Mouse (Mus musculus) kidney, embryonic 15.5 days (tissue): ENCODE measurements around the gene Retsat. TPM values are rescaled to one million over a fixed set of nuclear protein-coding genes. Genes with fewer than 3 reads are reported as not detected.

ENCODE experiments used
- ATAC-seq: fragments of 200-750 bp; cut with Nextera tagmentation; replicated peaks from 2 replicates; pipeline ENCODE4 v1.8.0; 2017; ENCODE audit warnings: moderate TSS enrichment; ENCODE audit not compliant: low FRiP score
- H3K27ac ChIP-seq: fragments of 300-500 bp; sonication (generic); 2 replicates; pipeline ENCODE4 v1.5.1; 2015; ENCODE audit warnings: mild to moderate bottlenecking, inconsistent platforms
- H3K27me3 ChIP-seq: fragments of 300-500 bp; sonication (generic); 2 replicates; pipeline ENCODE4 v1.6.1; 2015; ENCODE audit warnings: inconsistent platforms
- H3K36me3 ChIP-seq: fragments of 300-500 bp; sonication (generic); 2 replicates; pipeline ENCODE4 v1.6.1; 2015; ENCODE audit warnings: inconsistent platforms
- H3K4me1 ChIP-seq: fragments of 300-500 bp; sonication (generic); 2 replicates; pipeline ENCODE4 v1.6.1; 2015; ENCODE audit warnings: inconsistent platforms
- H3K4me2 ChIP-seq: fragments of 300-500 bp; sonication (generic); 2 replicates; pipeline ENCODE4 v1.6.1; 2015; ENCODE audit warnings: moderate library complexity, mild to moderate bottlenecking, inconsistent platforms
- H3K4me3 ChIP-seq: fragments of 300-500 bp; sonication (generic); replicated peaks from 2 replicates; pipeline ENCODE4 v1.5.1; 2015; ENCODE audit warnings: mild to moderate bottlenecking, inconsistent platforms
- H3K9ac ChIP-seq: fragments of 300-500 bp; sonication (generic); 2 replicates; pipeline ENCODE4 v1.6.1; 2015; ENCODE audit warnings: mild to moderate bottlenecking, inconsistent platforms
- H3K9me3 ChIP-seq: fragments of 300-500 bp; sonication (generic); replicated peaks from 2 replicates; pipeline ENCODE4 v1.6.1; 2016; ENCODE audit warnings: inconsistent platforms
- WGBS: fragments of 180-500 bp; shearing (Covaris S2); methylation state at CpG from one replicate; pipeline ENCODE4 v1.1.7; 2015; ENCODE audit warnings: mixed read lengths; 5-methylcytosine and 5-hydroxymethylcytosine counted together
- polyA plus RNA-seq: library from polyadenylated mRNA; unstranded; fragments of >200 nt; fragmentation: Nextera tagmentation; extraction: Ambion mirVana; gene quantifications from 2 replicates; pipeline ENCODE4 v1.2.1, GENCODE M21; 2015

The Retsat gene
- polyA plus RNA-seq, 1 experiment from 2014 or later = 22.1 TPM

- peak overlapping the region; percentile 95 for H3K27ac ChIP-seq
- no peak overlapping the region for H3K9ac ChIP-seq
- no peaks in the 10 kb centered on the region for H3K9me3 ChIP-seq
- 81% methylated on average over 6 of the region's 6 CpGs for WGBS
- H3K36me3 ChIP-seq = no peaks in the 10 kb centered on the region
- H3K4me3 ChIP-seq = no peak overlapping the region
- H3K4me2 ChIP-seq = no peak overlapping the region
- no peak for ATAC-seq
- H3K27me3 ChIP-seq = no peaks in the 10 kb centered on the region
- peaks cover 56% of the 10 kb centered on the region for H3K4me1 ChIP-seq
Observed at GRCm38 (mm10) chr6:72654355-72654754, 56.1 kb downstream of the Retsat start.

GRCm38 (mm10) chr6:72655309-72656052 lies 57.2 kb downstream of the Retsat start:
- 5% methylated on average over 20 of the region's 20 CpGs for WGBS
- Histone ChIP-seq H3K9ac (peak overlapping the region; percentile 19; the same call in 1 of the 2 replicates), H3K4me2 (peak overlapping the region; percentile 67), H3K27me3 (no peaks in the 10 kb centered on the region), H3K36me3 (no peaks in the 10 kb centered on the region), H3K27ac (peak overlapping the region; percentile 95), H3K9me3 (no peaks in the 10 kb centered on the region), H3K4me3 (peak overlapping the region; percentile 38), H3K4me1 (peaks cover 56% of the 10 kb centered on the region)
- peak; percentile 89 for ATAC-seq

GRCm38 (mm10) chr6:72656053-72656442 lies 57.8 kb downstream of the Retsat start:
- Histone ChIP-seq H3K9me3 (no peaks in the 10 kb centered on the region), H3K4me1 (peaks cover 56% of the 10 kb centered on the region), H3K4me2 (peak overlapping the region; percentile 67), H3K9ac (0 out of 2 replicates have a peak overlapping the region, but pooled peaks have one; percentile 15), H3K36me3 (no peaks in the 10 kb centered on the region), H3K4me3 (peak overlapping the region; percentile 38; the same call in 1 of the 2 replicates), H3K27me3 (no peaks in the 10 kb centered on the region), H3K27ac (peak overlapping the region; percentile 95)
- no peak for ATAC-seq
- 53% methylated on average over 7 of the region's 7 CpGs for WGBS

- H3K27ac ChIP-seq = no peak overlapping the region
- no peaks in the 10 kb centered on the region for H3K36me3 ChIP-seq
- no peak for ATAC-seq
- no peak overlapping the region for H3K4me3 ChIP-seq
- peaks cover 73% of the 10 kb centered on the region for H3K4me1 ChIP-seq
- no peaks in the 10 kb centered on the region for H3K9me3 ChIP-seq
- H3K4me2 ChIP-seq = no peak overlapping the region
- 65% methylated on average over 3 of the region's 3 CpGs for WGBS
- no peak overlapping the region for H3K9ac ChIP-seq
- no peaks in the 10 kb centered on the region for H3K27me3 ChIP-seq
Observed at GRCm38 (mm10) chr6:72658006-72658405, 59.7 kb downstream of the Retsat start.

Other genes starting within 250 kb of the Retsat start
- 24.0 and 26.7 TPM in 2 replicates for gene Tmem150a, start 243.0 kb upstream of the Retsat start, polyA plus RNA-seq
- 116 and 130 TPM in 2 replicates for gene Rnf181, start 231.5 kb upstream of the Retsat start, polyA plus RNA-seq
- 35.0 and 40.7 TPM in 2 replicates for gene Vamp5, start 218.0 kb upstream of the Retsat start, polyA plus RNA-seq
- 146 and 150 TPM in 2 replicates for gene Vamp8, start 207.8 kb upstream of the Retsat start, polyA plus RNA-seq
- 32.5 and 36.0 TPM in 2 replicates for gene Ggcx, start 184.2 kb upstream of the Retsat start, polyA plus RNA-seq
- 418 and 431 TPM in 2 replicates for gene Mat2a, start 158.9 kb upstream of the Retsat start, polyA plus RNA-seq
- gene Sh2d6, start 76.8 kb upstream of the Retsat start, polyA plus RNA-seq = 0.13 and 0.14 TPM in 2 replicates
- 68.4 and 70.7 TPM in 2 replicates for gene Capg, start 54.1 kb upstream of the Retsat start, polyA plus RNA-seq
- gene Elmod3, start 62 bp upstream of the Retsat start, polyA plus RNA-seq = 14.6 and 16.8 TPM in 2 replicates
- gene Tgoln1, start 18.5 kb downstream of the Retsat start, polyA plus RNA-seq = 37.5 and 39.5 TPM in 2 replicates
- gene Tcf7l1, start 190.8 kb downstream of the Retsat start, polyA plus RNA-seq = 35.2 and 38.2 TPM in 2 replicates